Mouse (Mus musculus) cerebellum, adult 2 months (tissue): ENCODE results near the gene Fbxo41.

Experiments
- CTCF ChIP-seq: fragments of 200-500 bp; IDR thresholded peaks from 2 replicates; pipeline ENCODE4 v1.5.1; 2011; ENCODE audit warnings: low read depth, mild to moderate bottlenecking, control low read depth, low read length, moderate library complexity, borderline replicate concordance; ENCODE audit not compliant: insufficient read depth
- POLR2A ChIP-seq: fragments of 200-500 bp; IDR thresholded peaks from 2 replicates; pipeline ENCODE4 v1.6.1; 2011; ENCODE audit warnings: low read length, control low read depth, borderline replicate concordance; ENCODE audit not compliant: insufficient read depth

- TF ChIP-seq POLR2A (no peak), CTCF (no peak)
These were observed 2.4 kb downstream of the Fbxo41 start for GRCm38 (mm10) chr6:85500416-85500815.
